Mouse (Mus musculus) T-helper 1 cell (primary cell): ENCODE measurements around the gene Ncr1.
"Not testable (repeated sequence)": the region's sequence is repeated elsewhere in the genome, so short reads cannot be mapped to it uniquely, and the experiment has no call there.

Experiments
- in situ Hi-C: fragments of 300-600 bp; cut with MboI, MseI; formaldehyde crosslinking; loops from one replicate; pipeline ENCODE4 v1.15.1; 2025; ENCODE audit warnings: high pct_unique_total_duplicates

Ncr1 gene

GRCm38 (mm10) chr7:4337509-4337908, at the start of gene Ncr1:
Ncr1 (plus strand) TSS chr7:4337724.
- in situ Hi-C loops: no loop called here

GRCm38 (mm10) chr7:4292638-4293037, 44.9 kb upstream of the Ncr1 start:
- in situ Hi-C loops: no loop called here

DNA sequence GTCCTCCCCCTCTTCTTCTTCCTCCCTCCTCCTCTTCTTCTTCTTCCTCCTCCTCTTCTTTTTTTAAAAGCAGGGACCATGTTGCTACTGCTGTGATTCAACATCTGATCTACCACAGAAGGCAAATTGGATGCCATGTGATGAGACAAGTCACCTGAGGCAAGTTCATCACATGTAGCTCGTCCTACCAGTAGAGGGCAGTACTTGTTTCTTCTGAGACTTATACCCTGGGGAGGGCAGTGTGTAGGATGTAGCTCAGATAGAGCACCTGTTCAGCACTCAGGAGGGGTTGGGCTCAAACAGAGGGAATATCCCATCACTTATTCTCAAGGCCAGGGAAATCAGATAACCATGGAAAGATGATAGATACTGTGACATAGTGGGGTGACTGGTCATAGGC, 40.3 kb upstream of the Ncr1 start:
- in situ Hi-C loops: no loop called here

GRCm38 (mm10) chr7:4300166-4300565, 37.4 kb upstream of the Ncr1 start:
- in situ Hi-C loops: no loop called here

GRCm38 (mm10) chr7:4303457-4303856, 34.1 kb upstream of the Ncr1 start:
- in situ Hi-C loops: no loop called here

DNA sequence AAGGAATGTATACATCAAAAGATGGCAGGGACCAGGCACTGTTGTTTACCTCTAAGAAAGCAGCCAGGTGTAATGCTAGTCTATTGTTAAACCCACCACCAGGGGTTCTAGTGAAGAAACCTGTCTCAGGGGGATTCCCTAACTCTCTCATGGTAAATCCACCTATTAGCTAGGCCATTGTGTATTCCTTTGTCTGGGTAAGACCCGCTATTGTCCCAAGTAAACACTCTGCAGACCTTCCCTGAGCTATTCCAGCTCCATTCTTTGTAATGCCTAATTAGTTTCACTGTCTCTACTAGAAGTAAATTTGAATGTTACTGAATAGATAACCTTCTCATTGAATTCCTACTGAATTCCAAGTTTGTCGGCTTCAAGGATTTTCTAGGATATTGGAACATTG, 24.4 kb upstream of the Ncr1 start:
- in situ Hi-C loops: not testable (repeated sequence)

DNA sequence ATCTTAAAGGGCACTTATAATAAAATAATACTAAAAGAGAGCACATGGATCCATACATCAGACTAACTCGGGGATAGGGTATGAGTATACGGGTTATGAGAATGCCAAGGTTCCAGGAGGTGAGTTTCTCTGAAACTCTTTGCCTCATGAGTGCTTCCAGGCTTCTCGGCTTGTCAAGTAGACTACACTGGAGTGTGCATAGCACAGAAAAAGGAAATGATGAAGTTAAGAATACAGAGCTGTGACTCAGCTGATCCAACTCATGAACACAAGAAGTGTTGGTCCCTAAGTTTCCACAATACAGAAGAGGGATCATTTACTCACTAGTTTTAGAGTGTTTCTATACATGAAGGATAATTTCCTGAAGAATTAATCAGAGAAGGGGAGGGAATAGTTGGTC, 24.0 kb upstream of the Ncr1 start:
- in situ Hi-C loops: not testable (repeated sequence)

- in situ Hi-C loops: no loop called here
Observed at GRCm38 (mm10) chr7:4323301-4323700, 14.2 kb upstream of the Ncr1 start.

DNA sequence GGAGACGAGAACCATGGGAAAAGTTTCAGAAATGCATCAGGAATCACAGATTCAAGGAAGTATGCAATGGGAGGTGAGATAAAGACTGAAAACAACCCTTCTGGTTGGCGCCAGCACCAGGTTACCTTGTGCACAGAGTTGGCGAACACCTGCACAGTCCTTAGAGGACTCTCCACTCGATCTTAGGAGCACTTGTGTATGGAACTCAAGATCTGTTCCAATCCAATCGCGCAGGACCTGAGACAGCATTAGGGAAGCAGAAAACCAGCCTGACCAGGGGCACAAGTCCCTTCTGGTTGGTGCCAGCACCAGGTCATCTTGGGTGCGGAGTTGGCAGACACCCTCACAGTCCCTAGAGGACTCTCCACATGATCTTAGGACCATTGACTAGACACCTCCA, 36.0 kb downstream of the Ncr1 start:
- in situ Hi-C loops: no loop called here
